Mouse (Mus musculus): ENCODE results near the gene Tbc1d17. TPM values are rescaled to one million over a fixed set of nuclear protein-coding genes. Genes with fewer than 3 reads are reported as not detected.

Tbc1d17 gene
- polyA plus RNA-seq, 1 experiment: 44.5 TPM

- Histone ChIP-seq H3K27me3 (replicated peaks) (no peaks in the 10 kb centered on the region), H3K9me3 (no peaks in the 10 kb centered on the region), H3K36me3 (replicated peaks; ENCODE audit: low read length) (peaks cover 26% of the 10 kb centered on the region), H3K4me1 (peaks cover 58% of the 10 kb centered on the region), H3K4me3 (replicated peaks) (peak within 1 kb of the TSS; percentile 94)
- no peak for TF ChIP-seq GATA1 (IDR thresholded peaks at IDR 0.05; ENCODE audit: borderline replicate concordance, low read length)
- TF ChIP-seq FLI1 (IDR thresholded peaks at IDR 0.05; ENCODE audit: low read length): no peak
Observed at GRCm38 (mm10) chr7:44869697-44870528, 21.0 kb upstream of the Tbc1d17 start, which contains the start of gene Ptov1. Ptov1 (minus strand) TSS chr7:44869788.

GRCm38 (mm10) chr7:44868919-44869696, 20.2 kb upstream of the Tbc1d17 start:
- H3K4me3 ChIP-seq (replicated peaks): peak overlapping the region; percentile 94
- TF ChIP-seq GATA1 (IDR thresholded peaks at IDR 0.05; ENCODE audit: borderline replicate concordance, low read length): no peak
- no peak for TF ChIP-seq FLI1 (IDR thresholded peaks at IDR 0.05; ENCODE audit: low read length)
- H3K36me3 ChIP-seq (replicated peaks; ENCODE audit: low read length): peaks cover 34% of the 10 kb centered on the region
- H3K9me3 ChIP-seq: no peaks in the 10 kb centered on the region
- H3K4me1 ChIP-seq: peaks cover 64% of the 10 kb centered on the region
- no peaks in the 10 kb centered on the region for H3K27me3 ChIP-seq (replicated peaks)

- Histone ChIP-seq H3K36me3 (replicated peaks; ENCODE audit: low read length) (peaks cover 41% of the 10 kb centered on the region), H3K4me1 (peaks cover 71% of the 10 kb centered on the region), H3K27me3 (replicated peaks) (no peaks in the 10 kb centered on the region), H3K4me3 (replicated peaks) (peak overlapping the region; percentile 94), H3K9me3 (no peaks in the 10 kb centered on the region)
- TF ChIP-seq FLI1 (IDR thresholded peaks at IDR 0.05; ENCODE audit: low read length): no peak
- no peak for TF ChIP-seq GATA1 (IDR thresholded peaks at IDR 0.05; ENCODE audit: borderline replicate concordance, low read length)
Observed at GRCm38 (mm10) chr7:44868465-44868864, 19.6 kb upstream of the Tbc1d17 start.

GRCm38 (mm10) chr7:44867802-44868201, 18.9 kb upstream of the Tbc1d17 start:
- no peaks in the 10 kb centered on the region for H3K9me3 ChIP-seq
- peaks cover 47% of the 10 kb centered on the region for H3K36me3 ChIP-seq (replicated peaks; ENCODE audit: low read length)
- TF ChIP-seq GATA1 (IDR thresholded peaks at IDR 0.05; ENCODE audit: borderline replicate concordance, low read length) (no peak), FLI1 (IDR thresholded peaks at IDR 0.05; ENCODE audit: low read length) (no peak)
- peak overlapping the region; percentile 94 for H3K4me3 ChIP-seq (replicated peaks)
- H3K4me1 ChIP-seq: peaks cover 76% of the 10 kb centered on the region
- H3K27me3 ChIP-seq (replicated peaks): no peaks in the 10 kb centered on the region

GRCm38 (mm10) chr7:44867010-44867702, 18.3 kb upstream of the Tbc1d17 start:
- peak overlapping the region; percentile 88 for H3K4me3 ChIP-seq (replicated peaks)
- H3K9me3 ChIP-seq: no peaks in the 10 kb centered on the region
- TF ChIP-seq GATA1 (IDR thresholded peaks at IDR 0.05; ENCODE audit: borderline replicate concordance, low read length) (no peak), FLI1 (IDR thresholded peaks at IDR 0.05; ENCODE audit: low read length) (no peak)
- H3K27me3 ChIP-seq (replicated peaks): no peaks in the 10 kb centered on the region
- H3K36me3 ChIP-seq (replicated peaks; ENCODE audit: low read length): peaks cover 54% of the 10 kb centered on the region
- peaks cover 72% of the 10 kb centered on the region for H3K4me1 ChIP-seq

GRCm38 (mm10) chr7:44866276-44867009, 17.6 kb upstream of the Tbc1d17 start:
- Histone ChIP-seq H3K4me3 (replicated peaks) (peak overlapping the region; percentile 88), H3K36me3 (replicated peaks; ENCODE audit: low read length) (peaks cover 61% of the 10 kb centered on the region), H3K9me3 (no peaks in the 10 kb centered on the region), H3K27me3 (replicated peaks) (no peaks in the 10 kb centered on the region), H3K4me1 (peaks cover 80% of the 10 kb centered on the region)
- TF ChIP-seq FLI1 (IDR thresholded peaks at IDR 0.05; ENCODE audit: low read length) (no peak), GATA1 (IDR thresholded peaks at IDR 0.05; ENCODE audit: borderline replicate concordance, low read length) (no peak)

GRCm38 (mm10) chr7:44864595-44865542, 16.0 kb upstream of the Tbc1d17 start:
- Histone ChIP-seq H3K36me3 (replicated peaks; ENCODE audit: low read length) (peaks cover 76% of the 10 kb centered on the region), H3K4me1 (peaks cover 86% of the 10 kb centered on the region), H3K27me3 (replicated peaks) (no peaks in the 10 kb centered on the region), H3K4me3 (replicated peaks) (peak overlapping the region; percentile 81), H3K9me3 (no peaks in the 10 kb centered on the region)
- TF ChIP-seq GATA1 (IDR thresholded peaks at IDR 0.05; ENCODE audit: borderline replicate concordance, low read length) (no peak), FLI1 (IDR thresholded peaks at IDR 0.05; ENCODE audit: low read length) (no peak)

GRCm38 (mm10) chr7:44863982-44864494, 15.2 kb upstream of the Tbc1d17 start:
- TF ChIP-seq FLI1 (IDR thresholded peaks at IDR 0.05; ENCODE audit: low read length): no peak
- no peak for TF ChIP-seq GATA1 (IDR thresholded peaks at IDR 0.05; ENCODE audit: borderline replicate concordance, low read length)
- peaks cover 92% of the 10 kb centered on the region for H3K4me1 ChIP-seq
- no peak overlapping the region for H3K4me3 ChIP-seq (replicated peaks)
- no peaks in the 10 kb centered on the region for H3K27me3 ChIP-seq (replicated peaks)
- H3K36me3 ChIP-seq (replicated peaks; ENCODE audit: low read length): peaks cover 82% of the 10 kb centered on the region
- H3K9me3 ChIP-seq: no peaks in the 10 kb centered on the region

Measured in megakaryocyte, embryonic 14.5 days (primary cell).